Mouse (Mus musculus): Measurements from ENCODE around the gene Cerkl.

DNA sequence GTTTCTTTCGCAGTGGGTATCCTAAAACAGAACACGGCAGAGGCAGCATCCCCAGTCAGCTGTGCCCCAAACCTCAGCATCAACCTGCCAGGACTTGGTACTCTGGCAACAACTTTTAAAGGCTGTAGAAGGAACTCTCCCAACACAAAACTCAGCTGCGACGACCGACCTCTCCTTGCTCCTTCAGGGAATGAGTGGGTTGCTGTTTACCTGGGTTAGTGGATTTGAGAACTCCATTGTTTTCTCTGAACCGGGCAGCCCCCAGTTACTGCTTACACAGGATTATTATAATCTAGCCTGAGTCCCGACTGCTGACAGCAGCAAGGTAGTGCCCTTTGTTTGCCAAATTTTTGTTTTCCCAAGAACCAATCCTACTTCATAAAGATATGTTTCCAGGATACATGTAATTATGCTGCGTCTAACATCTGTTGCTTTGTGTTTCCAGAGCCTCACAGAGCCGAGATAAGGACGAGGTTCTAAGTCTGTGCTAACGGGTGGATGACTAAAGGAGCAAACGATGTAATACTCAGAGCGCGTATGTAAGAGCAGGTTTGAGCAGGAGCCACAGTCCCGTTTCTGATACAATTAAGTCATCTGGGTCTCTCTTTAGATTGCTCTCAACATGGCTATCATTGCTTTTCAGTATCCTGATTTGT lies 46.2 kb downstream of the Cerkl start:
- TF ChIP-seq CTCF (IDR thresholded peaks at IDR 0.05; ENCODE audit: low read depth, low read length): no peak
- TF ChIP-seq POLR2A (IDR thresholded peaks at IDR 0.05; ENCODE audit: extremely low read depth, insufficient read depth, low read length): no peak

All from liver, adult 2 months (tissue).